Mouse (Mus musculus): Measurements from ENCODE around the gene Smyd5.

DNA sequence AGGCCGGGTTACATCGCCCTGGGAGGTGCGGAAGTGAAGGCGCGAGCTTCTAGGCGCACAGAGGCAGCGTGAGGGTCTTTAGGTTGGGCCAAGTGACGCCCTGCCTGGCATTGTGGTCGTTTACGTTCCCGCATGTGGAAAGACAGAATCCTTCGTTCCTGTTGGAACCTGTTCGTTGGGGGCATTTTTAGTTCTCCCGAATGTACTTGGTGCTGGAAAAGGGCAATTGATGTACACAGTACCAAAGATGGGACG lies 20.5 kb downstream of the Smyd5 start:
- TF ChIP-seq GATA1 (IDR thresholded peaks at IDR 0.05; ENCODE audit: low read length): no peak
- TF ChIP-seq TAL1 (IDR thresholded peaks at IDR 0.05; ENCODE audit: low read length): no peak
